Mouse (Mus musculus) mesoderm, embryonic 11.5 days (tissue): ENCODE measurements around the gene Denr.

Experiments
- DNase-seq: peaks from one replicate; pipeline ENCODE4 v3.0.0-alpha.2; 2012; ENCODE audit warnings: low read depth, low spot score

Denr gene

GRCm38 (mm10) chr5:123906976-123907630, at the start of gene Denr:
Gene Denr (plus strand): TSS chr5:123907175.
- DNase-seq: peak; percentile 99

GRCm38 (mm10) chr5:123858798-123859197, 48.2 kb upstream of the Denr start:
- DNase-seq: no peak

GRCm38 (mm10) chr5:123862374-123863350, 44.3 kb upstream of the Denr start:
- DNase-seq: no peak

GRCm38 (mm10) chr5:123863934-123864333, 43.0 kb upstream of the Denr start:
- DNase-seq: no peak

- DNase-seq: no peak
These were observed 41.6 kb upstream of the Denr start, which contains the start of gene Hcar2 for GRCm38 (mm10) chr5:123865365-123865764. Gene Hcar2 (minus strand): TSS chr5:123865499.

GRCm38 (mm10) chr5:123866457-123866856, 40.5 kb upstream of the Denr start:
- no peak for DNase-seq

- DNase-seq: no peak
These were observed 37.4 kb upstream of the Denr start for GRCm38 (mm10) chr5:123869615-123870014.

- DNase-seq: no peak
These were observed 32.8 kb upstream of the Denr start for GRCm38 (mm10) chr5:123874177-123874576.

GRCm38 (mm10) chr5:123878056-123878455, 28.9 kb upstream of the Denr start:
- DNase-seq: no peak

- no peak for DNase-seq
These were observed 27.0 kb upstream of the Denr start, which contains the start of gene Hcar1 for GRCm38 (mm10) chr5:123879928-123880327. Gene Hcar1 (minus strand): TSS chr5:123880020.

GRCm38 (mm10) chr5:123880778-123881177, 26.2 kb upstream of the Denr start:
- no peak for DNase-seq

- DNase-seq: no peak
These were observed 23.1 kb upstream of the Denr start for GRCm38 (mm10) chr5:123883891-123884290.

GRCm38 (mm10) chr5:123884332-123884731, 22.6 kb upstream of the Denr start:
- no peak for DNase-seq

- DNase-seq: no peak
These were observed 20.6 kb upstream of the Denr start for GRCm38 (mm10) chr5:123886365-123886764.

GRCm38 (mm10) chr5:123890312-123890711, 16.7 kb upstream of the Denr start:
- no peak for DNase-seq

- no peak for DNase-seq
These were observed 16.0 kb upstream of the Denr start for GRCm38 (mm10) chr5:123890987-123891386.

- peak; percentile 36 for DNase-seq
These were observed 15.3 kb upstream of the Denr start for GRCm38 (mm10) chr5:123891669-123892068.

GRCm38 (mm10) chr5:123893520-123893919, 13.5 kb upstream of the Denr start:
- no peak for DNase-seq

GRCm38 (mm10) chr5:123896395-123896794, 10.6 kb upstream of the Denr start:
- DNase-seq: no peak

- no peak for DNase-seq
These were observed 9.6 kb upstream of the Denr start for GRCm38 (mm10) chr5:123897352-123897751.

- DNase-seq: no peak
These were observed 2.8 kb upstream of the Denr start for GRCm38 (mm10) chr5:123904059-123904672.
